Mouse (Mus musculus) stomach, embryonic 16.5 days (tissue): ENCODE measurements around the gene Cuzd1. TPM values are rescaled to one million over a fixed set of nuclear protein-coding genes. Genes with fewer than 3 reads are reported as not detected.

Experiments
- ATAC-seq: fragments of 200-750 bp; cut with Nextera tagmentation; 2 replicates; pipeline ENCODE4 v1.8.0; 2017; ENCODE audit warnings: moderate number of reproducible peaks, moderate TSS enrichment; ENCODE audit not compliant: insufficient read depth, low FRiP score
- H3K27ac ChIP-seq: fragments of 300-500 bp; sonication (generic); 2 replicates; pipeline ENCODE4 v1.5.1; 2014; ENCODE audit warnings: low read length
- H3K27me3 ChIP-seq: fragments of 300-500 bp; sonication (generic); 2 replicates; pipeline ENCODE4 v1.6.1; 2014; ENCODE audit warnings: low read length, control low read depth, mixed read lengths; ENCODE audit not compliant: control insufficient read depth, insufficient read depth
- H3K36me3 ChIP-seq: fragments of 300-500 bp; sonication (generic); 2 replicates; pipeline ENCODE4 v1.6.1; 2014; ENCODE audit warnings: low read length; ENCODE audit not compliant: control insufficient read depth, insufficient read depth
- H3K4me1 ChIP-seq: fragments of 300-500 bp; sonication (generic); 2 replicates; pipeline ENCODE4 v1.6.1; 2014; ENCODE audit warnings: low read length, control low read depth, mixed read lengths; ENCODE audit not compliant: control insufficient read depth, insufficient read depth
- H3K4me2 ChIP-seq: fragments of 300-500 bp; sonication (generic); 2 replicates; pipeline ENCODE4 v1.6.1; 2014; ENCODE audit warnings: low read depth, low read length, mixed read lengths
- H3K4me3 ChIP-seq: fragments of 300-500 bp; sonication (generic); replicated peaks from 2 replicates; pipeline ENCODE4 v1.5.1; 2014; ENCODE audit warnings: mild to moderate bottlenecking, low read length
- H3K9ac ChIP-seq: fragments of 300-500 bp; sonication (generic); 2 replicates; pipeline ENCODE4 v1.6.1; 2014; ENCODE audit warnings: low read length
- H3K9me3 ChIP-seq: fragments of 300-500 bp; sonication (generic); replicated peaks from 2 replicates; pipeline ENCODE4 v1.6.1; 2016; ENCODE audit warnings: low read length, control low read depth; ENCODE audit not compliant: control insufficient read depth
- WGBS: fragments of 180-500 bp; shearing (Covaris S2); extraction: QIAGEN DNeasy Blood & Tissue Kit; methylation state at CpG from one replicate; pipeline ENCODE4 v1.1.7; 2014; 5-methylcytosine and 5-hydroxymethylcytosine counted together
- polyA plus RNA-seq: library from polyadenylated mRNA; unstranded; fragments of >200 nt; fragmentation: Nextera tagmentation; extraction: Ambion mirVana; gene quantifications from 2 replicates; pipeline ENCODE4 v1.2.1, GENCODE M21; 2015

The Cuzd1 gene
- 1.3 and 2.3 TPM in 2 replicates for polyA plus RNA-seq

GRCm38 (mm10) chr7:131322192-131322591, at the start of gene Cuzd1:
Gene Cuzd1, minus strand, starts transcription at chr7:131322292.
- no peaks in the 10 kb centered on the region for H3K36me3 ChIP-seq
- H3K4me1 ChIP-seq: no peaks in the 10 kb centered on the region
- no peak within 1 kb of the TSS for H3K27ac ChIP-seq
- no peak within 1 kb of the TSS for H3K9ac ChIP-seq
- no peaks in the 10 kb centered on the region for H3K27me3 ChIP-seq
- 77% methylated on average over 2 of the region's 2 CpGs for WGBS
- no peak within 1 kb of the TSS for H3K4me3 ChIP-seq
- no peaks in the 10 kb centered on the region for H3K9me3 ChIP-seq
- H3K4me2 ChIP-seq: no peak within 1 kb of the TSS
- no peak for ATAC-seq

DNA sequence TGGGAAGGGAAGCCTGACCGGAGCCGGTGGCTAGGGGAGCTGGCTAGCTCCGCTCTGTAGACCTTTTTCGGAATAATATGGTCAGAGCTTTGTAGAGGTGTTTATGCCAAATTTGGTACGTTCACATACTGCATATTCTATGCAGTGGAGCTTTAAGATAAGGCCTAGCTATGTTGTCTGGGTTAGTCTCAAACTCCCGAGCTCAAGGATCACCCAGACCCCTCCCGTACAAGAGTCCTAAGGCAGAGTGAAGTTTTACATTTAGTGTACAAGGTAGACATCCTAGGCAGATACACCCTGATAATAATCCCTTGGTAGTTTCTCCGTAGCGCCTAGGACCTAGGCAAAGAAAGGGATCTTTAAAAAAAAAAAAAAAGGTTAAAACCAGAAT, 49.4 kb upstream of the Cuzd1 start:
- Histone ChIP-seq H3K9me3 (no peaks in the 10 kb centered on the region), H3K27ac (peak overlapping the region; percentile 98), H3K36me3 (0 out of 2 replicates have a peak, but pooled peaks cover 7% of the 10 kb centered on the region), H3K4me2 (peak overlapping the region; percentile 70), H3K9ac (peak overlapping the region; percentile 87), H3K4me1 (peaks cover 10% of the 10 kb centered on the region; the same call in 1 of the 2 replicates), H3K27me3 (no peaks in the 10 kb centered on the region), H3K4me3 (peak overlapping the region; percentile 74)
- WGBS: 6% methylated on average over 9 of the region's 9 CpGs
- no peak for ATAC-seq

DNA sequence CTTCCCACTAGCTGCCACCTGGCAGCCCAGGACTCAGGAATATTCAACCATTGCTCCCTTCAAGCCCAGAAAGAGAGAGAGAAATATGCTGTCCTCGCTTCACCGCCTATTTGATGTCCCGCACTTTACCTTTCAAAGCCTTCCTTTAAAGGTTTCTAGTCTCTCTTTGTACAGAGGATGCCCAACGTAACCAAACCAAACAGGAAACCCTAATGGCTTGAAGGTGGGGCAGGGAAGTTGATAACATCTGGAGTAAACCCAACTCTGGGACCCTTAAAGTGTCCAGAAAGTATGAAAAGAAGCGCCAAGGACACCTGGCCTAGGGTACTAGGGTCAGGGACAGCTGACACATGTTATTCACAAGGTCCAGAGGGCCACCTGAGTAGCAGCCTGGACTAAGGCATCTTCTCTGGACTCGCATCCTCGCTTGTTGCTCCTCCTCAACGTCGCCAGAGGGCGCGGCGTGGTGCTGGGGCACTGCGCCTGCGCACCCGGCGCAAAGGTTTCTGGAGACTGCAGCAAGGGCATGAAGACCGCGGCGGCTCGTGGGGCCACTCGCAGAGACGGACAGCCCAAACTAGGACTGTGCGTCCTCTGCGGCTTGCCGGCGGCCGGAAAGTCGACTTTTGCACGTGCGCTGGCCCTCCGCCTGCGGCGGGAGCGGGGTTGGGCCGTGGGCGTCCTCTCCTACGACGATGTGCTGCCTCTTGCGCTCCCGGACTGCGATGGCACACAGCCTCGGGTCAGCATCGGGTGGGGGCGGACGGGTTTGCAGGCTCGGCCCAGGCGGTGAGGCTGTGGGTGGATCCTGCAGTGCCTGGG, 48.8 kb upstream of the Cuzd1 start, which contains the start of gene Pstk:
Pstk (plus strand) TSS at position 494 of the 822 bp plus-strand sequence.
- Histone ChIP-seq H3K4me3 (peak within 1 kb of the TSS; percentile 74), H3K9ac (peak within 1 kb of the TSS; percentile 87), H3K4me1 (peaks cover 10% of the 10 kb centered on the region; the same call in 1 of the 2 replicates), H3K27ac (peak within 1 kb of the TSS; percentile 98), H3K27me3 (no peaks in the 10 kb centered on the region), H3K9me3 (no peaks in the 10 kb centered on the region), H3K4me2 (peak within 1 kb of the TSS; percentile 70), H3K36me3 (0 out of 2 replicates have a peak, but pooled peaks cover 7% of the 10 kb centered on the region)
- peak; percentile 95 for ATAC-seq
- 5% methylated on average over 47 of the region's 47 CpGs for WGBS

DNA sequence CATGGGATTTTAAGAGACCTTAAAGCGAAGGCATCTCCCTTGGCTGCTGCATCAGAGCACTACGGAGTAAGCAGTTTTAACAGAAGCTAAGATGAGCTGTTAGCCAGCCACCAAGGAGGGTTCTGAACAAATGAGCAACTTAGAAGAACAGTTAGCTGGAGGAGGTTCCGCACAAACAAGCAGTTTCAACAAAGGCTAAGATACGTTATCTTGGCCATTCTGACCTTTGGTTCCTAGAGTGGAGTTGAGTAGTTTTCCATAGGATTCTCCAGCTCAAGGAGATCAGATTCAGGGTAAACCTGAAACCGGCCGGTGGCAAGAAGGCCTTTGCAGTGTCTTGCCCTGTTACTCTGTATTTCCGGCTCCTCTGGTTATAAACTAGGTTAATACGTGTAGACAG, 42.0 kb upstream of the Cuzd1 start:
- Histone ChIP-seq H3K4me2 (no peak overlapping the region), H3K9me3 (no peaks in the 10 kb centered on the region), H3K27ac (no peak overlapping the region), H3K9ac (no peak overlapping the region), H3K27me3 (no peaks in the 10 kb centered on the region), H3K36me3 (0 out of 2 replicates have a peak, but pooled peaks cover 3% of the 10 kb centered on the region), H3K4me3 (no peak overlapping the region), H3K4me1 (peaks cover 12% of the 10 kb centered on the region)
- no peak for ATAC-seq
- 76% methylated on average over 8 of the region's 8 CpGs for WGBS

DNA sequence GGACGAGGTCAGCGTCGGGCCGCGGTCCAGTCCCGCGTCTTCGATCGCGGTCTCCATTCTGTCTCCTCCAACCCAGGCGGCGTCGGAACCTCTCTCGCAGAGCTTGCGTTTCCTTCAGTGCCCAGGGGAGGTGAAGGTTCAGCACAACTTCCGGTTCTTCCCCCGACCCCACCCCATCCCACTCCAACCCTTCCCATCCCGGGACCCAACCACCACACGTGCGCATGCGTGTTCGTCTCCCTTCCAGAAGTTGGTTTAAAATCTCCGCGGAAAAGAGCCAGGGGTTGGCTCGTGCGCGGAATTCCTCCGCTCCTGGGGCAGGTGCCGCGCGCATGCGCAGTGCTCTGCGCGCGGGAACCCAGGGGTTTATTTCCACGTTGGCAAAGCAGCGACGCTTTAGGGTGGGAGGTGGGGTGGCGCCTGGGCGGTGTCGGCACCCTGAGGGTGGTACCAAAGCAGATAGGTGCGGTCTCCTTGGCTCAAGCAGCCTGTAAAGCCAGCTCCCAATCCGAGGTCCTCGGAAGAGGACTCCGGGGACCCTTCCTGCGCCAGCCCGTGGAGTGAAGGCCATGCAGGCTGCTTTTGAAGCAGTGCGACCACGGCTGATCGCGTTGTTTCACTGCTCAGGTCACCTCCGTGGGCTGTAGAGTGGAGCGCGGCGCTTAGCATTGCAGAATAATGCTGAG, 40.7 kb upstream of the Cuzd1 start, which contains the start of gene 2310057M21Rik:
2310057M21Rik (minus strand) TSS at position 145 of the 686 bp plus-strand sequence.
- ATAC-seq: peak; percentile 98
- peaks cover 5% of the 10 kb centered on the region; the same call in 1 of the 2 replicates for H3K36me3 ChIP-seq
- WGBS: under 1% methylated on average over 55 of the region's 55 CpGs
- peak within 1 kb of the TSS; percentile 98 for H3K27ac ChIP-seq
- no peaks in the 10 kb centered on the region for H3K9me3 ChIP-seq
- peak within 1 kb of the TSS; percentile 88 for H3K4me3 ChIP-seq
- peak within 1 kb of the TSS; percentile 90 for H3K9ac ChIP-seq
- peak within 1 kb of the TSS; percentile 96 for H3K4me2 ChIP-seq
- no peaks in the 10 kb centered on the region for H3K27me3 ChIP-seq
- H3K4me1 ChIP-seq: peaks cover 12% of the 10 kb centered on the region

- H3K4me3 ChIP-seq: peak overlapping the region; percentile 88
- WGBS: under 1% methylated on average over 34 of the region's 35 CpGs
- H3K4me1 ChIP-seq: peaks cover 12% of the 10 kb centered on the region
- H3K27me3 ChIP-seq: no peaks in the 10 kb centered on the region
- no peaks in the 10 kb centered on the region for H3K9me3 ChIP-seq
- H3K9ac ChIP-seq: peak overlapping the region; percentile 90
- ATAC-seq: peak; percentile 65
- H3K36me3 ChIP-seq: peaks cover 8% of the 10 kb centered on the region; the same call in 1 of the 2 replicates
- H3K27ac ChIP-seq: peak overlapping the region; percentile 98
- H3K4me2 ChIP-seq: peak overlapping the region; percentile 96
These were observed 40.1 kb upstream of the Cuzd1 start for GRCm38 (mm10) chr7:131362269-131362614.

GRCm38 (mm10) chr7:131356105-131356504, 34.0 kb upstream of the Cuzd1 start:
- H3K27ac ChIP-seq: no peak overlapping the region
- H3K36me3 ChIP-seq: peaks cover 20% of the 10 kb centered on the region; the same call in 1 of the 2 replicates
- peaks cover under 1% of the 10 kb centered on the region; the same call in 1 of the 2 replicates for H3K4me1 ChIP-seq
- no peaks in the 10 kb centered on the region for H3K27me3 ChIP-seq
- no peak for ATAC-seq
- H3K4me2 ChIP-seq: no peak overlapping the region
- no peaks in the 10 kb centered on the region for H3K9me3 ChIP-seq
- 95% methylated on average over 13 of the region's 13 CpGs for WGBS
- H3K4me3 ChIP-seq: no peak overlapping the region
- H3K9ac ChIP-seq: no peak overlapping the region

DNA sequence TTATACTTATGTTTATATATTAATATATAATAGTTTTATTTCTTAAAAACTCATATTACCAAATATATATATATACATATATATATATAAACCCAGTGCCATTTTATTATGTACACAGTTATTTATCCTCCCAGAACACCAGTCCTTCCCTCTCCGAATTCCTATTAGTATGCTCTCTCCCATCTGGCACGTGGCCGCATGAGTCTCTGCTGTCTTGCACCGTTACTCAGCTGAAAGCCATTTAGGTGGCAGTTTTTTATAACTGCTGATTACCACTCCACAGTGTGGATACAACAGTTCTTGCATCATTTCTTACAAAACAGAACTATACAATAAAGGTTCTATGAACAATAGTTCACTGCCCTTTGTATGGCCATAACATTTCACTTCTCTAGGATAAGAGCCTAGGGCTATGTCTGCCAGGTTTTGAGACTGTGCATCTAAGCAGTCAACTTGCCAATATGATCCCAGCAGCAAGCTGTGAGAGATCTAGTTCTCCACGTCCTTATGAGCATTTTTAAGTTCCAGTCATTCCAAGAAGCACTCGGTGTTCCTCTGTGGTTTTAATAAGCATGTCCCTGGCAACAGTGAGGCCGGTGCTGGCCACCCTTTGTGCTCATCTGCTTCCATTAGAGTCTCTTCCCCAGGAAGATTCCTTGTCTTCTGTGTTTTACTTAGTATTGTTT, 23.9 kb upstream of the Cuzd1 start:
- ATAC-seq: no peak
- no peak overlapping the region for H3K4me3 ChIP-seq
- H3K27ac ChIP-seq: no peak overlapping the region
- no peak overlapping the region for H3K9ac ChIP-seq
- no peaks in the 10 kb centered on the region for H3K9me3 ChIP-seq
- H3K27me3 ChIP-seq: no peaks in the 10 kb centered on the region
- peaks cover 18% of the 10 kb centered on the region for H3K36me3 ChIP-seq
- H3K4me1 ChIP-seq: no peaks in the 10 kb centered on the region
- 80% methylated on average over 7 of the region's 7 CpGs for WGBS
- no peak overlapping the region for H3K4me2 ChIP-seq
